Mouse (Mus musculus): ENCODE results near the gene Dnmt3a. TPM values are rescaled to one million over a fixed set of nuclear protein-coding genes. Genes with fewer than 3 reads are reported as not detected.
A peak's percentile ranks its signal among the peaks of the same experiment; 100 is the strongest.

The Dnmt3a gene
- total RNA-seq, 2 experiments from 2014 or later = 184 to 206 TPM

GRCm38 (mm10) chr12:3850165-3850564, 44.4 kb downstream of the Dnmt3a start:
- intact Hi-C loops (cut with DNase I) = no loop called here
- no peak for DNase-seq

DNA sequence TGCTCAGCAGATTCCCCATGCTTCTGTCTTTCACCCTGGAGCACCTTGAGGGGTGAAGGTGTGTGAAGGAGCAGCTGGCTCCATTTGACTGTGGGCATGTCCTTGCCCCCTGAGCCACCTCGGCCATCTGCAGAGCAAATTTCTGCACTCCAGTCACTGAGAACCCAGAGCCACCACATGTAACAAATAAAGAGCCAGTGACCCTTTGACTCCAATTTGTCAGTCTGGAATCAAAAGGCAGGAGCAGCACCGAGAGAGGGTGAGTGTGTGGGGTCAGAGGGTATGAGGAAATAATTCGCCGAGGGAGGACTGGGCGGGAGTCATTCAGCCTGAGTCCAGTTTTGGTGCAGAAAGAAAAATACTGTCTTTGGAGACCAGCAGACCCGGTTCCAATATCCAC, 44.9 kb downstream of the Dnmt3a start:
- DNase-seq = no peak
- intact Hi-C loops (cut with DNase I) = no loop called here

DNA sequence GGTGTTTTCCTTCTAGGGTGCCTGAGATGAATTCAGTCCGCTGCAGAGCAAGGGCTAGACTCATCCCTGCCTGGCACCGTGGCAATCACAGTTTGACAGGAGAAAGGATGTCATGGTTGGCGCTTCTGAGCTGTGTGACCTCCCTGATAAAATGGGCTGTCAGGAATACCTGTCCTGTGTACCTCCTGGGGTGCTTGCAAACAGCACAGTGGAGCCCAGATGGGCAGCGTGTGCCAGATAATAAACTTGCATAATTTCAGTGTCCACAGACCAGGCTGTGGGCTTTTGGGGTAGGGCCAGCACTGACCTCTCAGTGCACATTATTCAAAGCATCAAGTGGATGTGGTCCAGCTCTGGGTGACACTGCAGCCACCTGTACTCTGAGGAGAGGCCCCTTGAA, 45.4 kb downstream of the Dnmt3a start:
- DNase-seq = no peak
- intact Hi-C loops (cut with DNase I) = no loop called here

DNA sequence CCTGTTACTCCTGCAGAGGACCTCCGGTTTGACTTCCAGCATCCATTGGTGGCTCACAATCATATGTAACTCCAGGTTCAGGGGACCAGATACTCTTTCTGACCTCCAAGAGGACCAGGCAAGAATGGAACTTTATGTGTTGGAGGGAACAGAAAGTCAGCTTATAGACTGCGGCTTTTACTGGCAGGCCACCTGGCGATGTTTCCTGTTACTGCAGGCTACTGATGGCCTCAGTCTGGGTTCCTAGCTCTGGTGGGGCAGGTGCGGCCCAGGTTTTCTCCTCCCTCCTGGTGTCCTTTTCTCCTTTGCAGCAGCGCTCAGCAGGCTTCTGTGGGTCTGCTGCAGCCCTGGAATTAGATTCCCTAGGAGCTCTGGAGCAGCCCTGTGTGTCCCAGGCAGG, 46.7 kb downstream of the Dnmt3a start:
- no peak for DNase-seq
- intact Hi-C loops (cut with DNase I) = no loop called here

- DNase-seq = no peak
- intact Hi-C loops (cut with DNase I) = no loop called here
Measured at GRCm38 (mm10) chr12:3854419-3854818, 48.6 kb downstream of the Dnmt3a start.

DNA sequence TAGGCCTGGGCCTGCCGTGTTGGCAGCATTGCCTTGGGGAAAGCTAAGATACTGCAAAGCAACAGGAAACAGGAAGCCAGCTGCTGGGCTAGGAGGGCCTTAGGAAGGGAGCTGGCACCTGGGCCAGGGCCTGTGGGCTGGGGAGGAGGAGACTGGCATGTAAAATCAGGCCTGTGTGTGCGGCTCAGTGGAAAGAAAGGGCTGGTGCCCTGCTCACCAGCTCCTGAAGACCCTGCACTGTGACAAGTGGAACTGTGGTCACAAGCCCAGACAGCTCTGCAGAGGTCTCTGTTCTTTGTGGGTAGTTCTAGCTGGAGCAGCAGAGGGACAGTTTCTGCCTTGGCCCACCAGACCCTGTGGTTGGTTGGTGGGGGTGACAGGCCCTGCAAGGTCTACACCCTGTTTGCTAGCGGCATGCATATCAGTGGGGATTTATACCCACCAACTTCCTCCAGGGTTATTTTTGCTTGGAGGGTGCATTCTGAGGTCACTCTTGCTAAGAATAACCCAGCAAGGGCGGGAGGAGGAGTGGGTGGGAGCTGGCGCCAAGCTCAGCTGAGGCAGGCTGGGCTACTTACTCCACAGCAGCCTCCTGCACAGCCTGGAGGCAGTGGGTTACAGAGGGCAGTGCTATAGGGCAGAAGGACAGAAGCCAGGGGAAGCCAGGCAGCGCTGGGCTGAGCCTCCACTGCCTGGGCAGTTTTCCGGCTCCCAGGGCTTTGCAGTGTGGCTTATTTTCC, 50.1 kb downstream of the Dnmt3a start:
- intact Hi-C loops (cut with DNase I) = no loop called here
- DNase-seq = peak; percentile 36

DNA sequence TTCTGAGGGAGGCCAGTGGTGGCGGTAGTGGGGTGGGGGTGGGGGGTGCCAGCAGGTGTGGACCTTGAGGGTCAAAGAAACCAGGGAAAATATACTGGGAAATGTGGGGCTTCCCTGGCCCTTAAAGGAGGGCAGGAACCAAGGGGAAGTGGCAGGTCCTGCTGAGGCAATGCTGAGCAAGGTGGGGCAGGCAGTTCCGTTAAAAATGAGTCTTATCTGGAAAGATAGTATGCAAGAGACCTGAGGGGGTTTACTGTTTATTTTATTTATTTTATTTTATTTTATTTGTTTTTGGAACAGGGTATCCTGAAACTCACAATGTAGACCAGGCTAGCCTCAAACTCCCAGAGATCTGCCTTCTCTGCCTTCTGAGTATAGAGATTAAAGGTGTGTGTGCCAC, 50.9 kb downstream of the Dnmt3a start:
- intact Hi-C loops (cut with DNase I) = no loop called here
- DNase-seq = no peak

DNA sequence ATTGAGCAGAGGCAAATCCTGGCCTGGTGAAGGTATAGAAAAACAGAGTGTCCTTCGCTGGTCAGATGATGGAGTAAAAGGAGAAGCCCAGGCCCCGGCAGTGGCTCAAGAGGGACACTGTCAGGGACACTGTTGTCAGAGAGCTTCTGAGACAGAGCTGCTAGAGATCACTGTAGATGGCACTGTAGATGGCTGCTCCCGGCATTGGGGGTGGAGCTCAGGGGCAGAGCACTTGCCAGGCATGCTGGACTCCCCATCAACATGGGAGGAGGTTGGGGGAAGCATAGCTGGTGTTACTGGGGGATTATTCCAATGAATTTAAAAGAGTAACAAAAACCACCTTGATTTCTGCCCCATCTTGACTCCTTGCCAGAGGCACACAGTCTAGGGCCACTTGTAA, 51.4 kb downstream of the Dnmt3a start:
- intact Hi-C loops (cut with DNase I) = no loop called here
- no peak for DNase-seq

GRCm38 (mm10) chr12:3857773-3858172, 52.0 kb downstream of the Dnmt3a start:
- DNase-seq = no peak
- intact Hi-C loops (cut with DNase I) = no loop called here

- intact Hi-C loops (cut with DNase I) = no loop called here
Measured at GRCm38 (mm10) chr12:3858754-3859153, 52.9 kb downstream of the Dnmt3a start.

DNA sequence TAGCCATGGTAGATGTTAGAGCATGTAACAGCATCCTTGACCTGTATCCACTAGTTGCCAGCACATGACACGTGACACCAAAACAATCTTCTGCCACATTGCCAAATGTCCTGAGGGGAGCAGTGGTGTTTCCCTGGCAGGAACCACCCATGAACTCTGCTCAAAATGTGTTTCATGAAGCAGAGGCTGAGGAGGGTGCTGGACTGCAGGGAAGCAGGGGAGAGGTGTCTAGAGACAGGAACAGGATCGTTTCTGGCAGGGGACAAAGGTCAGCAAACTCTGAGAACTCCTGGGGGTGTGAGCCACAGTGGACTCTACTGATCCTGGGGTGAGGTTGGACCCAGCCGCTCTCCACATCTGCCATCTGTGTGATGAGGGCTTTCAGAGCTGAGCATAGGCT, 53.7 kb downstream of the Dnmt3a start:
- DNase-seq = no peak
- intact Hi-C loops (cut with DNase I) = no loop called here

More at GRCm38 (mm10) chr12:3858754-3859153, 52.9 kb downstream of the Dnmt3a start:
- no peak for DNase-seq

DNA sequence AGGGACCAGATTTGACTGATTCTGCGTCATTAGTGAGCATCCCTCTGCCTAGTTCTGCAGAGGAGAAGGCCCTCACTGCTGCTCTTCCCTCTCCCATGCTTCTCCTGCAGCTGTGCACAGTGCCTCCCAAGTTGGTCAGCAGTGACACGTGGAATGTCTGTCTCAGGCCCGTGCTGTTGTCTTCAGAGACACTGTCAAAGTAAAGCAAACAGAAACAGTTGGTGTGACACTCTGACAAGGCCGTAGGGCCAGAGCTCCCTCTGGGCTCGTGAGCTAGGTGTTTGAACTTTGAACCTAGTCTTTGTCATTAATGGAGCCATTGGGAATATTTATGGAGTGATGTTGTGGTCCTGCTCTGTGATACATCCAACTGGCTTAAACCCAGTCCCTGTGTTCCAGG, 54.2 kb downstream of the Dnmt3a start:
- intact Hi-C loops (cut with DNase I) = no loop called here
- DNase-seq = no peak

DNA sequence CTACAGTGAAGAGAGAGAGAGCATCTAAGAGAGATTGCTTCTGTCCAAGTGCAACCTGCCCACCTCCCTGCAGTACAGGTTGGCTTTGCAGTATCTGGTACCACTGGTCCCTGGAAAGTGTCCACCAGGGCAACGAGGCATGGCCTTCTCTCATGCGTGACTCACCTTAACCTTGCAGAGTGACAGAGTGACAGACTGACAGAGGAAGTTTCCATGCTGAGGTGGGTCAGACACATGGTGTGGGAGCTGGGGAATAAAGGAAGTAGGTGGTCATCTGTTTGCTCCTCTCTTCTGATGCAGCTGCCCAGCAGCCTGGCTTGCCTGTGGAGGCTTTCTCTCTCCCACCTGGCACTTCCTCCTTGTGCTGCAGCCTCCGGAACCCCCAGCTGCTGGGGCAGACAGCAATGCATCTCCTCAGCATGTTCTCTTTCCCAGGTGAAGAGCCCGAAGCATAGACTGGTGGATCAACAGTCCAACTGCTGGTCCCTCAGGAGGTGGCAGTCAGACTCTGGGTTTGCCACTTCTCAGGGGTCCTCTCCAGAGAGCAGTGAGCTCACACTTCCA, 55.9 kb downstream of the Dnmt3a start:
- intact Hi-C loops (cut with DNase I) = no loop called here
- no peak for DNase-seq

DNA sequence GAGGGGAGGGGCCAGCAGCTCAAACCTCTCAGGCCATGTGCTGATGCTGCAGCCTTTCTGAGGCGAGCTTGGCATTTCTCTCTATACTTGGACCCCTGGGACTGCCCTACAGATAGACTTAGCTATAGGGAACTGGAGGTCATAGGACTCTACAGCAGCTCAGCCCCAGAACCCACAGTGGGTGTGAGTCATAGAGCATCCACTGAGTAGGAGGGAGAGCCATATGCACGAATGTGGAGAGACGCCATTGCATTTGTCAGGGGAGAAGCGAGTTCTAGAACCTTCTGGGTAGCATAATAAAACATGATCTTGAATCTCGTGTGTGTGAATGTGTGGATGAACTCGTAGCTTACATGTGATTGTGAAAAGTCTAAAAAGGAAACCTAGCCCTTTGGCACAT, 56.4 kb downstream of the Dnmt3a start:
- DNase-seq = no peak
- intact Hi-C loops (cut with DNase I) = no loop called here

GRCm38 (mm10) chr12:3864208-3864607, 58.4 kb downstream of the Dnmt3a start:
- intact Hi-C loops (cut with DNase I) = no loop called here
- DNase-seq = no peak

DNA sequence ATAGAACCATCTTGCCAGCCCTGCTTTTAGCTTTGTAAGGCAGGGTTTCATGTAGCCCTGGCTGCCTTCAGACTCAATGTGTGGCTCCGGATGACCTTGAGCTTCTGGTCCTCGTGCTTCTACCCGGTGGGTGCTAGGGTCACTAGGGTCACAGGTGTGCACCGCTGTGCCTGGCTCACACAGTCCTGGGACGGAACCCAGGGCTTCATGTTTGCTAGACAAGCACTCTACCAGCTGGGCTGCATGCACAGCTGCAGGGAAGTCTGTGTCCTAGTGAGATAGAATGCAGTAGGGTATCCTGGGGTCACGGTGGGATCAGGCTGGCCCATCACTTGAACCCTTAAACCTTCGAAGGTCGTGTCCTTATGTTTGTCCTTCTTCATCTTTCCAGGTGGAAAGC, 59.8 kb downstream of the Dnmt3a start:
- intact Hi-C loops (cut with DNase I) = no loop called here
- no peak for DNase-seq

DNA sequence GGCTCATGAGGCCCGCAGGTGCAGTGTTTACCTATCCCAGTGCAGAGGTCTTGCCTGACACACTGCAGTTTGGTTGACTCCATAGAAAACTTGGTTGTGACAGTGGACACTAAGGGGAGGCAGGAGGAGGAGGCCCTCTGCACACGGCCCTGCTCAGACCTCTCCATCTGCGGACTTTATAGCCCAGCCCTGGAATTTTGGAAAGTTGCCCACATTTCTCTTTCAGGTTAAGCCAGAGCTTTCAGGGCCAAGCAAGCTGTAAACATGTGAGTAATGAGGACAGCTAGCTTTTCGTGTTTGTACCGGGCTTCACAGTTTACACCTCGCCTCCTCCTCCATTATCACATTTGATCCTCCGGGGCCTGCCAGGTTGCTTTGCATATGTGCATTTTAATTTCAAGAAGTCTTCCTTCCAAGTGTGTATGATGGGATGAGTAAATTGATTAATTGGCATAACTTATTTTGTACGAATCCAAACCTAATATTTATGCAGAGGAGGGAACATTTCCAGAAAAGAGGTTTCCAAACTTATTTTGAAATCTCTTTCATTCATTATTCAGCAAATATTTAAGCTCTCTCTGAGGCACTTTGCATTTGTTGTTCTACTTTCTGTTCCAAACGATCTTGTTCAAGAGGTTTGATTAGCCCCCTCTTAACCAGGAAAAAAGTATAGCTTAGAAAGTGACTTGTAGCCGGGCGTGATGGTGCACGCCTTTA, 61.0 kb downstream of the Dnmt3a start:
- intact Hi-C loops (cut with DNase I) = no loop called here
- no peak for DNase-seq

DNA sequence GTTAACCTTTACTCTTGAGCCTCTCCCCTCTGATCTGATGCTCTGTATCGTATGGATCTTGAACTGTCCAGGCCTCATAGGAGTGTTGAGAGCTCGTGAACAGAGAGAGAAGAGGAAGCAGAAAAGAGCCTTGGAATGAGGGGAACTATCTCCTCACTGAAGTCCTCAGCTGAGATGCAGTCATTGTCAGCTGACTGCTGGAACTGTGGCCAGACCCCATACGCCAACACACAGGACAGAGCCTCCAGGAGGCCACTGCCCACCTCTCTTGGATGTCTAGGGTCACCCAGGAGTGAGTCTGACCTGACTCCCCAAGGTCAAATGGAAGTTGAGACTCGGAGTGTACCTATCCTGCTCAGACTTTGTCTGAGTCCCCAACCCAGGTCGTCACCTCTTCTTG, 62.3 kb downstream of the Dnmt3a start:
- intact Hi-C loops (cut with DNase I) = no loop called here
- DNase-seq = no peak

DNA sequence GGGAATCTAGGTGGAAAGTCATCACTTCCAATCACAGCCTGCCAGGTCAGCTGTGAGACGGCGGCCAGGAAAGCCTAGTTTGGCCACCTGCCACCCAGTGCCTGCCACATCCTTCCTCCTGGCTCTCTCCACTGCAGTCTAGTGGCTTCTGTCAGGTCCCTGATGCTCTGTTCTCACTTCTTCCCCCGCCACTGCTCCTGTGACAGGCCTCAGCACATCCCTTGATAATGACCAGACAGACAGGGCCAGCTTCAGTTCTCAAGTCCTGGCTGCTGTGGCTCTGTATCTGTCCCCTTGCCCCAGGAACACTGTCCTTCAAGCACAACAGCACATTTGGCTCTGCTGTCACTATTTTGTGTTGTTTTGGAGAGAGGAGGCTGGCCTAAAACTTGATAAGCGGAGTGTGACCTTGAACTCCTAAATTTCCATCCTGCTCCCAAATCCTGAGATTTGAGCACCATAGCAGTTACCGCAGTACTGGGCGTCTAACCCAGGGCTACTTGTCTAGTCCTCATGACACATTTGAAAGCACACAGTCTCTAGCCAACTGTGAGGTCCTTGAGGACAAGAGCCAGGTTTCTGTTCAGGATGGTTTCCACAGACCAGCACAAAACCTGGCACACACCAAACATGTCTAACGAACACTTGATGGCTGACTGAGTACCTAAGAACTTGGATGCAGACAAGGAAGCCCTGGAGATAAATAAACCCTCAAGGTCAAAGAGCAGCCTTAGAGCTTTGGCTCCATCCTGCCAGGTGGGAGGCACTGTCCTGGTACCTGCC, 63.1 kb downstream of the Dnmt3a start:
- DNase-seq = peak; percentile 75
- intact Hi-C loops (cut with DNase I) = no loop called here

DNA sequence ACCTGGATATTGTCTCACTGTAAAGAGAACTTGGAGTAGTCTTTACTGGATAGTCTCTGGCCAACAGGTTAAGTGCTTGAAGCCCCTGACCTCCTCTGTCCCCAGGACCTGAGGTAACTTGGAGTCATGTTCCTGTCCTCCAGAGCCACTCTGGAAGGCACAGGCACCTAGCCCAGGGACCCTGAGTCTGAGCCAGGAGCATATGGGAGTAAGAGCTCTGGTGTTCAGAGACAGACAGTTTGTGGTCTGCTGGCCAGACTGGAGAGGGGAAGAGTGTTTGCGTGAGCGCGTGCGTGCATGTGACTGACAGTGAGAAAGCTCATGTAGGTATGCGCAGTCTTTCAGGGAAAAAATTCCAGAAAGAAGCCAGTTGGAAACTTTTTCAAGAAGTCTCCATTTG, 64.2 kb downstream of the Dnmt3a start:
- no peak for DNase-seq
- intact Hi-C loops (cut with DNase I) = no loop called here

DNA sequence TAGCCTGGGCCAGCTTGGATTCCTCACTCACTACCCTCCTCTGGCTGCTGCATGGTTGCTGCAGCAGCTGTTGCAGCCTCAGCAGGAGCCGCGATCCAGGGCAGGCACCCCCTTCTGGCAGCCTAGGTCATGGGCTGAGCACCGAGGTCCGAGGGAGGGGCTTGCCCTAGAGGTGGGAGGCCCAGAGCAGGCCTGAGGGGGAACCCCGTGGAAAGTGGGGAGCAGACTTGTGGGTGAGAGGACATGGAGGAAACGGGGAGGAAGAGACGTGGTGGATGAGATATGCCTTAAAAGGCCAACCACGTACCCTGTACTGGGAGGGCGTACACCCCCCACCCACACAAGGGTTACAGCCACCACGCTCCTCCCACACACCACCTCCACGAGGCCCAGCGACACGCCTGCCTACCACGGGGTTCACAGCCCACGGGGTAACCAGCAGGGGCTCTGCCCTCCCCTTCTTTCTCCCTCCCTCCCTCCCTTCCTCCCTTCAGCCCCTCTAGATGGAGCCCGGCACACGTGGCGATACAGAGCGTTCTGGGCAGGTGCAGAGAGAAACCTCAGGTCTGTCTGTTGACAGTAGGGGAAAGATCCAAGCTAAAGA, 65.2 kb downstream of the Dnmt3a start:
- intact Hi-C loops (cut with DNase I) = no loop called here
- DNase-seq = peak; percentile 40
